Mouse (Mus musculus): ENCODE measurements at regions not wholly inside any gene's neighbourhood (a gene's known extent, or its start where the extent isn't known, plus 50 kb on each side); places are given as distances from the start of the nearest gene placed in this dataset.

- no peak for DNase-seq
Measured at GRCm38 (mm10) chr8:87270525-87271187, 201.8 kb downstream of the Cbln1 start.

GRCm38 (mm10) chr8:87268159-87268558 is 204.2 kb downstream of the Cbln1 start:
- no peak for DNase-seq

- DNase-seq: no peak
Measured at GRCm38 (mm10) chr8:87264999-87265398, 207.4 kb downstream of the Cbln1 start.

- no peak for DNase-seq
Measured at GRCm38 (mm10) chr8:87260305-87260704, 212.1 kb downstream of the Cbln1 start.

- DNase-seq: no peak
Measured at GRCm38 (mm10) chr8:87242681-87243080, 229.7 kb downstream of the Cbln1 start.

- no peak for DNase-seq
Measured at GRCm38 (mm10) chr8:87237181-87237580, 235.2 kb downstream of the Cbln1 start.

GRCm38 (mm10) chr8:87236438-87236837 is 236.0 kb downstream of the Cbln1 start:
- DNase-seq: no peak

- no peak for DNase-seq
Measured at GRCm38 (mm10) chr8:87235341-87236075, 236.9 kb downstream of the Cbln1 start.

GRCm38 (mm10) chr8:87234336-87234735 is 238.1 kb downstream of the Cbln1 start:
- DNase-seq: no peak

- no peak for DNase-seq
Measured at GRCm38 (mm10) chr8:87233805-87234331, 238.5 kb downstream of the Cbln1 start.

- DNase-seq: no peak
Measured at GRCm38 (mm10) chr8:87231762-87232161, 240.6 kb downstream of the Cbln1 start.

GRCm38 (mm10) chr8:87230096-87230495 is 242.3 kb downstream of the Cbln1 start:
- no peak for DNase-seq

- no peak for DNase-seq
Measured at GRCm38 (mm10) chr8:87229182-87229581, 243.2 kb downstream of the Cbln1 start.

GRCm38 (mm10) chr8:87228777-87229176 is 243.6 kb downstream of the Cbln1 start:
- no peak for DNase-seq

GRCm38 (mm10) chr8:87225504-87226425 is 246.6 kb downstream of the Cbln1 start:
- no peak for DNase-seq

- no peak for DNase-seq
Measured at GRCm38 (mm10) chr8:87220581-87220980, 251.8 kb downstream of the Cbln1 start.

GRCm38 (mm10) chr8:87218956-87219482 is 253.4 kb downstream of the Cbln1 start:
- peak; percentile 10 for DNase-seq

GRCm38 (mm10) chr8:87214962-87215361 is 257.4 kb downstream of the Cbln1 start:
- no peak for DNase-seq

- DNase-seq: no peak
Measured at GRCm38 (mm10) chr8:87210546-87210945, 261.9 kb downstream of the Cbln1 start.

GRCm38 (mm10) chr8:87209295-87209694 is 263.1 kb downstream of the Cbln1 start:
- DNase-seq: no peak

GRCm38 (mm10) chr8:87208036-87208435 is 264.4 kb downstream of the Cbln1 start:
- DNase-seq: no peak

- DNase-seq: no peak
Measured at GRCm38 (mm10) chr8:87202639-87203160, 269.7 kb downstream of the Cbln1 start.
